In genomic region chr2:126635939-126636823, GRCm38 (mm10) we compare ENCODE assay signal across 8 mouse cellular contexts. TPM values are rescaled to one million over a fixed set of nuclear protein-coding genes. Genes with fewer than 3 reads are reported as not detected.
DNase-seq lines count a peak whose midpoint lies in the region; ATAC-seq and TF ChIP-seq lines count a peak whose summit lies in the region.
"Had no signal": no experiment of that assay in that cellular context is flagged by ENCODE, and none has a peak within 500 bp of the region (broad histone marks: within the 10 kb centered on the region; RNA-seq: fewer than 3 reads in every experiment).

No protein-coding gene starts in this region.

- H3K36me3 ChIP-seq in liver, embryonic 14.5 days (replicated peaks; ENCODE audit: control insufficient read depth, insufficient read depth, low read depth): peaks cover 7% of the 10 kb centered on the region

- no peak for TF ChIP-seq CTCF in liver, embryonic 14.5 days (IDR thresholded peaks at IDR 0.05; ENCODE audit: low read depth)

- DNase-seq in 416B (ENCODE audit: low read depth): peak; percentile 90
- DNase-seq in heart, postnatal 36 days: peak; percentile 21 to 23
- DNase-seq in liver, embryonic 14.5 days (ENCODE audit: low read depth in 3 of 3, low spot score in 3 of 3): peak in 2 of 3 experiments; percentile 13 to 16
- no peak for DNase-seq in ovary, postnatal 36 days (ENCODE audit: low spot score)
- DNase-seq in left cerebral cortex, postnatal 25 days (ENCODE audit: low spot score in 2 of 2): no peak
- no peak for DNase-seq in thymus, postnatal 4 days

- H3K9ac ChIP-seq in liver, embryonic 14.5 days (replicated peaks): no peak overlapping the region
- H3K9ac ChIP-seq: lung, embryonic 15.5 days had no signal

- TF ChIP-seq EP300 in liver, embryonic 14.5 days (IDR thresholded peaks at IDR 0.05; ENCODE audit: low read depth): no peak

- no peaks in the 10 kb centered on the region for H3K9me3 ChIP-seq in liver, embryonic 14.5 days (ENCODE audit: control insufficient read depth, low read length)
- H3K9me3 ChIP-seq: lung, embryonic 15.5 days had no signal

- H3K4me2 ChIP-seq in liver, embryonic 14.5 days (ENCODE audit: low read depth): no peak overlapping the region
- H3K4me2 ChIP-seq: lung, embryonic 15.5 days had no signal

- H3K4me3 ChIP-seq in liver, embryonic 14.5 days (ENCODE audit: insufficient read depth in 1 of 2, low read depth in 2 of 2, low read length in 2 of 2): no peak overlapping the region
- H3K4me3 ChIP-seq: lung, embryonic 15.5 days had no signal

- 40% methylated on average over 12 of the region's 12 CpGs for WGBS in liver, embryonic 14.5 days (ENCODE audit: insufficient replicate concordance)

- peak; percentile 93 for ATAC-seq in CD4-positive, CD25-positive, alpha-beta regulatory T cell, adult 4 months
- ATAC-seq in liver, embryonic 14.5 days (ENCODE audit: insufficient read depth): peak; percentile 65; the same call in 1 of the 2 replicates

- intact Hi-C loops in heart, postnatal 36 days (cut with DNase I): loop anchor here (2.0 kb wide), 1 partner anchor 29 kb away; no protein-coding TSS in a partner anchor
- intact Hi-C loops in left cerebral cortex, postnatal 25 days (cut with DNase I): no loop called here

- no peak overlapping the region for H3K27ac ChIP-seq in liver, embryonic 14.5 days
- H3K27ac ChIP-seq: lung, embryonic 15.5 days had no signal

- peaks cover 0 to 9% of the 10 kb centered on the region in 2 experiments; a peak in 2 of 4 replicates for H3K4me1 ChIP-seq in liver, embryonic 14.5 days (replicated peaks; ENCODE audit: control insufficient read depth in 2 of 2, insufficient read depth in 2 of 2, low read length in 1 of 2)
- H3K4me1 ChIP-seq: lung, embryonic 15.5 days had no signal

- H3K27me3 ChIP-seq in liver, embryonic 14.5 days (ENCODE audit: control insufficient read depth, insufficient read depth, low read length): no peaks in the 10 kb centered on the region
- H3K27me3 ChIP-seq: lung, embryonic 15.5 days had no signal

RNA-seq across cellular contexts. Expression of gene Hdc, which starts 17.1 kb away (rescaled TPM):
- polyA plus RNA-seq in CD4-positive, CD25-positive, alpha-beta regulatory T cell, adult 4 months (2017; shearing (Covaris generic)): under 1 TPM; 0.42 to 0.61 TPM
- total RNA-seq in heart, postnatal 36 days (2021): 1 to 10 TPM in 1 of 2 experiments, under 1 TPM in 1; 0.95 to 1.2 TPM
- polyA plus RNA-seq in liver, embryonic 14.5 days (2012; rRNA removed): 3.7 and 4.6 TPM in 2 replicates
- 6.5 and 7.8 TPM in 2 replicates for polyA plus RNA-seq in liver, embryonic 14.5 days (2014; fragmentation: Nextera tagmentation; extraction: Ambion mirVana)
- total RNA-seq in left cerebral cortex, postnatal 25 days (2021): 1 to 10 TPM in 1 of 2 experiments, under 1 TPM in 1; 0.55 to 1.1 TPM

RNA-seq across cellular contexts. Expression of gene Gabpb1, which starts 40.0 kb away (rescaled TPM):
- polyA plus RNA-seq in CD4-positive, CD25-positive, alpha-beta regulatory T cell, adult 4 months (2017; shearing (Covaris generic)): 10 to 100 TPM; 55.8 to 63.8 TPM
- total RNA-seq in heart, postnatal 36 days (2021): 10 to 100 TPM; 12.1 to 13.6 TPM
- polyA plus RNA-seq in liver, embryonic 14.5 days (2012; rRNA removed): 8.1 and 9.4 TPM in 2 replicates
- 23.1 and 25.7 TPM in 2 replicates for polyA plus RNA-seq in liver, embryonic 14.5 days (2014; fragmentation: Nextera tagmentation; extraction: Ambion mirVana)
- total RNA-seq in left cerebral cortex, postnatal 25 days (2021): 10 to 100 TPM; 19.2 to 20.7 TPM

Comparison
In these comparisons a context has a peak if more than half of its experiments do, and no peak if none do; other contexts are left out.
1. DNase-seq: peak in 416B (single experiment), heart, postnatal 36 days (2 of 2) and liver, embryonic 14.5 days (2 of 3); none in ovary, postnatal 36 days (single experiment), left cerebral cortex, postnatal 25 days (0 of 2) and thymus, postnatal 4 days (single experiment).